Mouse (Mus musculus) adrenal gland, postnatal 36 days (tissue): ENCODE measurements around the gene Patz1. TPM values are rescaled to one million over a fixed set of nuclear protein-coding genes. Genes with fewer than 3 reads are reported as not detected.

Experiments used
- DNase-seq, 2 experiments: peaks; one replicate each; pipeline ENCODE4 v3.0.0; 2021; ENCODE audit warnings: mixed read lengths in 1 of 2
- total RNA-seq, 2 experiments: library from RNA; stranded (reverse); gene quantifications; 2 replicates each; pipeline ENCODE4 v1.2.3; 2021

Gene Patz1
- total RNA-seq, 2 experiments from 2014 or later: 25.5 to 37.1 TPM

- peak; percentile 51 to 53 for DNase-seq
Observed at GRCm38 (mm10) chr11:3292062-3292421, 3.4 kb downstream of the Patz1 start.

- no peak for DNase-seq
Observed at GRCm38 (mm10) chr11:3292711-3293249, 4.1 kb downstream of the Patz1 start.

GRCm38 (mm10) chr11:3293361-3293760 lies 4.7 kb downstream of the Patz1 start:
- DNase-seq: no peak

GRCm38 (mm10) chr11:3294641-3295040 lies 6.0 kb downstream of the Patz1 start:
- no peak for DNase-seq

GRCm38 (mm10) chr11:3296056-3296455 lies 7.4 kb downstream of the Patz1 start:
- DNase-seq: no peak

- no peak for DNase-seq
Observed at GRCm38 (mm10) chr11:3297871-3298812, 9.5 kb downstream of the Patz1 start.

GRCm38 (mm10) chr11:3298813-3299185 lies 10.1 kb downstream of the Patz1 start:
- no peak for DNase-seq

- no peak for DNase-seq
Observed at GRCm38 (mm10) chr11:3301075-3301474, 12.4 kb downstream of the Patz1 start.

- no peak for DNase-seq
Observed at GRCm38 (mm10) chr11:3302385-3302784, 13.7 kb downstream of the Patz1 start.

GRCm38 (mm10) chr11:3302792-3303191 lies 14.1 kb downstream of the Patz1 start:
- no peak for DNase-seq

GRCm38 (mm10) chr11:3305821-3306220 lies 17.1 kb downstream of the Patz1 start:
- DNase-seq: no peak

GRCm38 (mm10) chr11:3307875-3308274 lies 19.2 kb downstream of the Patz1 start:
- DNase-seq: no peak

- DNase-seq: no peak
Observed at GRCm38 (mm10) chr11:3309884-3310283, 21.2 kb downstream of the Patz1 start.

GRCm38 (mm10) chr11:3310789-3311585 lies 22.3 kb downstream of the Patz1 start:
- DNase-seq: no peak

- no peak for DNase-seq
Observed at GRCm38 (mm10) chr11:3311586-3312347, 23.1 kb downstream of the Patz1 start.

- no peak for DNase-seq
Observed at GRCm38 (mm10) chr11:3313294-3313693, 24.6 kb downstream of the Patz1 start.

- peak; percentile 74 to 84 for DNase-seq
Observed at GRCm38 (mm10) chr11:3314148-3314547, 25.5 kb downstream of the Patz1 start.

GRCm38 (mm10) chr11:3318286-3318685 lies 29.6 kb downstream of the Patz1 start:
- DNase-seq: no peak

- DNase-seq: no peak
Observed at GRCm38 (mm10) chr11:3328271-3328670, 39.6 kb downstream of the Patz1 start.

GRCm38 (mm10) chr11:3328806-3329775 lies 40.4 kb downstream of the Patz1 start:
- no peak for DNase-seq
